Comparison of ENCODE assay signal across 24 mouse cellular contexts in genomic region chr19:36062801-36063529, GRCm38 (mm10). TPM values are rescaled to one million over a fixed set of nuclear protein-coding genes. Genes with fewer than 3 reads are reported as not detected.
DNase-seq lines count a peak whose midpoint lies in the region; ATAC-seq and TF ChIP-seq lines count a peak whose summit lies in the region.
"Had no signal": no experiment of that assay in that cellular context is flagged by ENCODE, and none has a peak within 500 bp of the region (broad histone marks: within the 10 kb centered on the region; RNA-seq: fewer than 3 reads in every experiment).

No protein-coding gene starts in this region.

- H3K9me3 ChIP-seq in heart, embryonic 11.5 days (replicated peaks; ENCODE audit: control insufficient read depth, low read length): no peaks in the 10 kb centered on the region
- H3K9me3 ChIP-seq in liver, embryonic 11.5 days (ENCODE audit: control insufficient read depth, low read length): no peaks in the 10 kb centered on the region
- H3K9me3 ChIP-seq in intestine, embryonic 15.5 days: no peaks in the 10 kb centered on the region
- H3K9me3 ChIP-seq: embryonic facial prominence, embryonic 13.5 days; heart, embryonic 12.5 days; liver, embryonic 15.5 days; stomach, embryonic 15.5 days had no signal

- no peak overlapping the region for H3K4me2 ChIP-seq in heart, embryonic 11.5 days
- no peak overlapping the region for H3K4me2 ChIP-seq in liver, embryonic 11.5 days
- no peak overlapping the region for H3K4me2 ChIP-seq in intestine, embryonic 15.5 days (replicated peaks)
- H3K4me2 ChIP-seq: embryonic facial prominence, embryonic 13.5 days; heart, embryonic 12.5 days; liver, embryonic 15.5 days; stomach, embryonic 15.5 days had no signal

- no peak for TF ChIP-seq POLR2A in liver, adult 2 months (IDR thresholded peaks at IDR 0.05; ENCODE audit: extremely low read depth, insufficient read depth, low read length)

- 0 out of 2 replicates have a peak, but pooled peaks have one; percentile 18 for TF ChIP-seq CTCF in liver, adult 2 months (IDR thresholded peaks at IDR 0.05; ENCODE audit: low read depth, low read length)

- no peak overlapping the region for H3K27ac ChIP-seq in heart, embryonic 11.5 days (ENCODE audit: low read depth, low read length)
- H3K27ac ChIP-seq in liver, adult 2 months (replicated peaks; ENCODE audit: insufficient read depth, low read depth, low read length): no peak overlapping the region
- H3K27ac ChIP-seq in liver, embryonic 11.5 days (ENCODE audit: low read depth, low read length): no peak overlapping the region
- no peak overlapping the region for H3K27ac ChIP-seq in intestine, embryonic 15.5 days
- H3K27ac ChIP-seq: embryonic facial prominence, embryonic 13.5 days; liver, embryonic 15.5 days; stomach, embryonic 15.5 days had no signal

- H3K9ac ChIP-seq in heart, embryonic 11.5 days (ENCODE audit: low read depth, low read length): no peak overlapping the region
- H3K9ac ChIP-seq in liver, adult 2 months (ENCODE audit: low read depth, low read length): no peak overlapping the region
- H3K9ac ChIP-seq in liver, embryonic 11.5 days (ENCODE audit: low read depth, low read length): no peak overlapping the region
- no peak overlapping the region for H3K9ac ChIP-seq in intestine, embryonic 15.5 days
- H3K9ac ChIP-seq: embryonic facial prominence, embryonic 13.5 days; heart, embryonic 12.5 days; liver, embryonic 15.5 days; stomach, embryonic 15.5 days had no signal

- H3K4me1 ChIP-seq in heart, embryonic 11.5 days (ENCODE audit: control insufficient read depth, insufficient read depth, low read length): no peaks in the 10 kb centered on the region
- H3K4me1 ChIP-seq in liver, adult 2 months (ENCODE audit: control insufficient read depth, insufficient read depth, low read length): no peaks in the 10 kb centered on the region
- H3K4me1 ChIP-seq in liver, embryonic 11.5 days (replicated peaks; ENCODE audit: control insufficient read depth, insufficient read depth, low read length): no peaks in the 10 kb centered on the region
- H3K4me1 ChIP-seq in intestine, embryonic 15.5 days (replicated peaks): no peaks in the 10 kb centered on the region
- H3K4me1 ChIP-seq: embryonic facial prominence, embryonic 13.5 days; heart, embryonic 12.5 days; liver, embryonic 15.5 days; stomach, embryonic 15.5 days had no signal

- no peaks in the 10 kb centered on the region for H3K79me2 ChIP-seq in liver, adult 2 months (ENCODE audit: control insufficient read depth, insufficient read depth, low read length)

- H3K4me3 ChIP-seq in heart, embryonic 11.5 days (ENCODE audit: low read depth, low read length): no peak overlapping the region
- H3K4me3 ChIP-seq in liver, adult 2 months (ENCODE audit: insufficient read depth, low read depth, low read length): no peak overlapping the region
- H3K4me3 ChIP-seq in liver, embryonic 11.5 days (ENCODE audit: low read depth, low read length): no peak overlapping the region
- H3K4me3 ChIP-seq in intestine, embryonic 15.5 days (replicated peaks): no peak overlapping the region
- H3K4me3 ChIP-seq: embryonic facial prominence, embryonic 13.5 days; heart, embryonic 12.5 days; liver, embryonic 15.5 days; stomach, embryonic 15.5 days had no signal

- no peaks in the 10 kb centered on the region for H3K36me3 ChIP-seq in heart, embryonic 11.5 days (ENCODE audit: control insufficient read depth, insufficient read depth, low read length)
- no peaks in the 10 kb centered on the region for H3K36me3 ChIP-seq in liver, adult 2 months (ENCODE audit: control insufficient read depth, insufficient read depth, low read length)
- H3K36me3 ChIP-seq in liver, embryonic 11.5 days (ENCODE audit: control insufficient read depth, insufficient read depth, low read length): no peaks in the 10 kb centered on the region
- H3K36me3 ChIP-seq in intestine, embryonic 15.5 days: no peaks in the 10 kb centered on the region
- H3K36me3 ChIP-seq: embryonic facial prominence, embryonic 13.5 days; heart, embryonic 12.5 days; liver, embryonic 15.5 days; stomach, embryonic 15.5 days had no signal

- peak; percentile 49 for DNase-seq in heart, adult 11 months
- no peak for DNase-seq in liver, adult 2 months (ENCODE audit: extremely low read depth, low read depth, low spot score)
- DNase-seq in liver, embryonic 11.5 days (ENCODE audit: low spot score): no peak
- DNase-seq in 416B (ENCODE audit: low read depth): peak; percentile 6
- peak; percentile 28 for DNase-seq in adipocyte (ENCODE audit: low spot score)
- no peak for DNase-seq in layer of hippocampus, adult 8-10 months (ENCODE audit: low spot score in 2 of 2)
- DNase-seq: cerebellum, postnatal 36 days; gastrocnemius, postnatal 10 days; heart, postnatal 36 days; kidney, adult 2 months; kidney, postnatal 4 days; lung, postnatal 4 days; right cerebral cortex, adult 18-20 months; spleen, adult 18-20 months; thymus, postnatal 14 days had no signal

- no peak for ATAC-seq in heart, embryonic 11.5 days (replicated peaks; ENCODE audit: insufficient number of reproducible peaks, low FRiP score, low TSS enrichment)
- no peak for ATAC-seq in liver, embryonic 11.5 days (replicated peaks; ENCODE audit: low FRiP score)
- ATAC-seq in intestine, embryonic 15.5 days: no peak

- peaks cover 7% of the 10 kb centered on the region; the same call in 1 of the 2 replicates for H3K27me3 ChIP-seq in heart, embryonic 11.5 days (ENCODE audit: control insufficient read depth, insufficient read depth, low read length)
- H3K27me3 ChIP-seq in liver, adult 2 months (ENCODE audit: control insufficient read depth, insufficient read depth, low read length): no peaks in the 10 kb centered on the region
- H3K27me3 ChIP-seq in liver, embryonic 11.5 days (replicated peaks; ENCODE audit: control insufficient read depth, insufficient read depth, low read length): peaks cover 12% of the 10 kb centered on the region
- peaks cover 12% of the 10 kb centered on the region; the same call in 1 of the 2 replicates for H3K27me3 ChIP-seq in intestine, embryonic 15.5 days (replicated peaks)

- 69% methylated on average over 2 of the region's 2 CpGs for WGBS in heart, embryonic 11.5 days (ENCODE audit: insufficient replicate concordance)
- 68% methylated on average over 2 of the region's 2 CpGs for WGBS in liver, adult 2 months
- WGBS in liver, embryonic 11.5 days: 66% methylated on average over 2 of the region's 2 CpGs
- 63% methylated on average over 2 of the region's 2 CpGs for WGBS in intestine, embryonic 15.5 days

RNA-seq across cellular contexts. Expression of gene Htr7, which starts 5.7 kb away (rescaled TPM):
- not detected in 2 replicates for polyA plus RNA-seq in heart, embryonic 11.5 days (2014; fragmentation: Nextera tagmentation; extraction: Ambion mirVana)
- 0.07 and 0.09 TPM in 2 replicates for total RNA-seq in liver, adult 2 months (2014; rRNA removed)
- polyA plus RNA-seq in liver, adult 2 months (2012; rRNA removed): 0.06 TPM in 1 of 2 replicates, not detected in the other
- not detected in 2 replicates for polyA plus RNA-seq in liver, embryonic 11.5 days (2014; fragmentation: Nextera tagmentation; extraction: Ambion mirVana)
- 10 to 100 TPM in 1 of 4 experiments, 1 to 10 TPM in 3; 9.1 to 10.0 (median 9.9) TPM for total RNA-seq in layer of hippocampus, adult 8-10 months (2022)
- polyA plus RNA-seq in intestine, embryonic 15.5 days (2015; fragmentation: Nextera tagmentation; extraction: Ambion mirVana): 0.06 TPM in 1 of 2 replicates, not detected in the other
- total RNA-seq: monocyte, adult 5-6 weeks had no signal
- polyA plus RNA-seq: limb, embryonic 11.5 days; liver, embryonic 15.5 days had no signal

RNA-seq across cellular contexts. Expression of gene Rpp30, which starts 20.6 kb away (rescaled TPM):
- 53.3 and 55.6 TPM in 2 replicates for polyA plus RNA-seq in heart, embryonic 11.5 days (2014; fragmentation: Nextera tagmentation; extraction: Ambion mirVana)
- 9.1 and 10.8 TPM in 2 replicates for total RNA-seq in liver, adult 2 months (2014; rRNA removed)
- polyA plus RNA-seq in liver, adult 2 months (2012; rRNA removed): 1.3 and 1.9 TPM in 2 replicates
- polyA plus RNA-seq in liver, embryonic 11.5 days (2014; fragmentation: Nextera tagmentation; extraction: Ambion mirVana): 82.3 and 84.3 TPM in 2 replicates
- 10 to 100 TPM; 18.8 to 22.4 (median 20.0) TPM for total RNA-seq in layer of hippocampus, adult 8-10 months (2022)
- polyA plus RNA-seq in intestine, embryonic 15.5 days (2015; fragmentation: Nextera tagmentation; extraction: Ambion mirVana): 61.7 and 71.4 TPM in 2 replicates

RNA-seq across cellular contexts. Expression of gene Ankrd1, which starts 56.9 kb away (rescaled TPM):
- 450 and 606 TPM in 2 replicates for polyA plus RNA-seq in heart, embryonic 11.5 days (2014; fragmentation: Nextera tagmentation; extraction: Ambion mirVana)
- total RNA-seq in liver, adult 2 months (2014; rRNA removed): 0.07 and 0.09 TPM in 2 replicates
- polyA plus RNA-seq in liver, adult 2 months (2012; rRNA removed): 0.05 and 0.11 TPM in 2 replicates
- 2.1 and 5.6 TPM in 2 replicates for polyA plus RNA-seq in liver, embryonic 11.5 days (2014; fragmentation: Nextera tagmentation; extraction: Ambion mirVana)
- total RNA-seq in layer of hippocampus, adult 8-10 months (2022): not detected
- polyA plus RNA-seq in intestine, embryonic 15.5 days (2015; fragmentation: Nextera tagmentation; extraction: Ambion mirVana): 0.11 and 0.18 TPM in 2 replicates
- total RNA-seq: monocyte, adult 5-6 weeks; neutrophil, adult 5-6 weeks had no signal

Comparison
In these comparisons a context has a peak if more than half of its experiments do, and no peak if none do; other contexts are left out.
1. RNA of gene Rpp30, which starts 20.6 kb away (polyA plus RNA-seq): 82.3 to 84.3 TPM in liver, embryonic 11.5 days, 61.7 to 71.4 TPM in intestine, embryonic 15.5 days and 53.3 to 55.6 TPM in heart, embryonic 11.5 days; 1.3 to 1.9 TPM in liver, adult 2 months; every median in the first group is over 10 times any median in the second.
2. DNase-seq: peak in heart, adult 11 months (single experiment), 416B (single experiment) and adipocyte (single experiment); none in liver, adult 2 months (single experiment), liver, embryonic 11.5 days (single experiment) and layer of hippocampus, adult 8-10 months (0 of 2).
3. RNA of gene Ankrd1, which starts 56.9 kb away (polyA plus RNA-seq): 450 to 606 TPM in heart, embryonic 11.5 days; 2.1 to 5.6 TPM in liver, embryonic 11.5 days, 0.11 to 0.18 TPM in intestine, embryonic 15.5 days and 0.05 to 0.11 TPM in liver, adult 2 months; every median in the first group is over 10 times any median in the second.